Mouse (Mus musculus) heart, postnatal 14 days (tissue): ENCODE results near the gene Wwox. TPM values are rescaled to one million over a fixed set of nuclear protein-coding genes. Genes with fewer than 3 reads are reported as not detected.

ENCODE experiments used
- total RNA-seq, 2 experiments: library from RNA; stranded (reverse); gene quantifications; 2 replicates each; pipeline ENCODE4 v1.2.3; 2021

Gene Wwox
- total RNA-seq, 2 experiments from 2014 or later, result 5.6 to 6.5 TPM

Other genes with a start within 250 kb of the Wwox start
- gene Vat1l, start 234.0 kb upstream of the Wwox start, total RNA-seq, result under 1 TPM; 0.17 to 0.48 TPM
- not detected for gene Clec3a, start 21.6 kb upstream of the Wwox start, total RNA-seq